Mouse (Mus musculus) thymus, adult 2 months (tissue): ENCODE results near the gene Stxbp3.

ENCODE experiments used
- CTCF ChIP-seq: fragments of 200-500 bp; IDR thresholded peaks from 2 replicates; pipeline ENCODE4 v1.5.1; 2012; ENCODE audit warnings: mild to moderate bottlenecking, control low read depth, low read length, moderate library complexity, borderline replicate concordance; ENCODE audit not compliant: control insufficient read depth, poor library complexity, insufficient read depth; ENCODE audit errors: extremely low read depth
- POLR2A ChIP-seq: fragments of 200-500 bp; IDR thresholded peaks from 2 replicates; pipeline ENCODE4 v1.6.1; 2012; ENCODE audit warnings: mild to moderate bottlenecking, low read length, control low read depth, moderate library complexity; ENCODE audit not compliant: control insufficient read depth, poor library complexity, insufficient read depth; ENCODE audit errors: extremely low read depth

DNA sequence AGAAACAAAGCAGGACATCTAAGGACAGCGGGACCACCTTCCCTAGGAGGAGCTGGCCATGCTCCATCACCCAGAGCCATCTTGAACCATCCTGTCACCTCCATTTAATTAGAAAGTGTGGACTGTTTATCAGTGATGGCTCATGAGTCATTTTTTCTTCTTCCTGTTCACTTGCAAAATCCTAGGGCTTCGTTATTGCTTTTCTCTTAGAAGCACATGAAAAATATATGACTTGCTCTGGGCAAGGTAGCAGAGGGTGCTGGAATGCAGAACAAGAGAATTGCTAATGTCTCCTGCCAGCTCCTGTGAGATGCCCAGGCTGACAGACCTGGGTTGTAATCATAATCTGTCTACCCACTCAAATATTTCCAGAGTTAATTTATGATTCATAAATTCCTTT, 20.5 kb upstream of the Stxbp3 start:
- TF ChIP-seq CTCF (no peak), POLR2A (no peak)
